Mouse (Mus musculus) liver, adult 2 months (tissue): Measurements from ENCODE around the gene Med16. TPM values are rescaled to one million over a fixed set of nuclear protein-coding genes. Genes with fewer than 3 reads are reported as not detected.
A peak's percentile ranks its signal among the peaks of the same experiment; 100 is the strongest.

ENCODE experiments used
- DNase-seq: peaks from one replicate; pipeline ENCODE4 v3.0.0-alpha.2; 2011; ENCODE audit warnings: low read depth, low spot score; ENCODE audit errors: extremely low read depth
- H3K27ac ChIP-seq: fragments of 200-500 bp; replicated peaks from 2 replicates; pipeline ENCODE4 v1.5.1; 2012; ENCODE audit warnings: low read depth, mild to moderate bottlenecking, control low read depth, inconsistent platforms, low read length; ENCODE audit not compliant: insufficient read depth
- H3K27me3 ChIP-seq: fragments of 200-500 bp; 2 replicates; pipeline ENCODE4 v1.6.1; 2012; ENCODE audit warnings: mild to moderate bottlenecking, moderate library complexity, low read length, inconsistent platforms; ENCODE audit not compliant: control insufficient read depth, insufficient read depth
- H3K36me3 ChIP-seq: fragments of 200-500 bp; 2 replicates; pipeline ENCODE4 v1.6.1; 2012; ENCODE audit warnings: low read length, inconsistent platforms; ENCODE audit not compliant: control insufficient read depth, insufficient read depth
- H3K4me1 ChIP-seq: fragments of 200-500 bp; 2 replicates; pipeline ENCODE4 v1.6.1; 2011; ENCODE audit warnings: low read length; ENCODE audit not compliant: control insufficient read depth, insufficient read depth
- H3K4me3 ChIP-seq: fragments of 200-500 bp; 2 replicates; pipeline ENCODE4 v1.5.1; 2011; ENCODE audit warnings: low read depth, mild to moderate bottlenecking, control low read depth, low read length, moderate library complexity; ENCODE audit not compliant: insufficient read depth
- H3K79me2 ChIP-seq: fragments of 200-500 bp; 2 replicates; pipeline ENCODE4 v1.6.1; 2012; ENCODE audit warnings: inconsistent platforms, mild to moderate bottlenecking, low read length, moderate library complexity; ENCODE audit not compliant: control insufficient read depth, insufficient read depth
- H3K9ac ChIP-seq: fragments of 200-500 bp; 2 replicates; pipeline ENCODE4 v1.6.1; 2012; ENCODE audit warnings: low read depth, mild to moderate bottlenecking, control low read depth, inconsistent platforms, low read length
- CTCF ChIP-seq: fragments of 200-500 bp; IDR thresholded peaks from 2 replicates; pipeline ENCODE4 v1.5.1; 2011; ENCODE audit warnings: low read depth, low read length, control low read depth
- POLR2A ChIP-seq: fragments of 200-500 bp; IDR thresholded peaks from 2 replicates; pipeline ENCODE4 v1.6.1; 2011; ENCODE audit warnings: low read length, control low read depth; ENCODE audit not compliant: insufficient read depth; ENCODE audit errors: extremely low read depth
- WGBS: fragments of 180-500 bp; shearing (Covaris S2); methylation state at CpG from one replicate; pipeline ENCODE4 v1.1.7; 2018; 5-methylcytosine and 5-hydroxymethylcytosine counted together
- polyA plus RNA-seq: library from polyadenylated mRNA; depleted of rRNA; stranded (reverse); fragments of >200 nt; gene quantifications from 2 replicates; pipeline ENCODE4 v1.2.3, GENCODE M21; 2012
- total RNA-seq: library from RNA; depleted of rRNA; stranded (reverse); fragments of >200 nt; gene quantifications from 2 replicates; pipeline ENCODE4 v1.2.3, GENCODE M21; 2014

Med16 gene
- total and polyA plus RNA-seq, 2 experiments, result 5.9 to 29.9 TPM

DNA sequence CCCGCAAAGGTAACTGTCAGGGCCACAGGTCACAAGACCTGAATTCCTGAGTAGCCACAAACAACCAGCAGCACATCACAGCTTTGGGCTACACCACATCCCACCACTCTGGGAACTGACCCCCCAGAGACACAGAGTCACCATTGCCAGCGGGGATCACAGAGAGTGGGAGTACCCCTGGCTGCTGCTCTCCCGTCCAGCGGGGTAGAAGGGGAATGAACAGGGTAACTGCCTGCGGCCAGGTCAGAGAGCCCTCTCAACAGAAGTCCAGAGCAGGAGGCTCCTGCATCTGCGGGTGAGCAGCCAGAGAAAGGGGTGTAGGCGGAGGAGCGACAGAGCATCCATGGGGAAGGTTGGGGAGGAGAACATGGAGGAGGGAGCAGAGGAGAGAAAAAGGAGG, 7.4 kb upstream of the Med16 start:
- no peak for DNase-seq
- Histone ChIP-seq H3K27me3 (peaks cover 10% of the 10 kb centered on the region), H3K79me2 (peaks cover 7% of the 10 kb centered on the region; the same call in 1 of the 2 replicates), H3K4me3 (peak overlapping the region; percentile 73), H3K4me1 (peaks cover 4% of the 10 kb centered on the region), H3K9ac (peak overlapping the region; percentile 87), H3K36me3 (no peaks in the 10 kb centered on the region), H3K27ac (no peak overlapping the region)
- WGBS, result 12% methylated on average over 8 of the region's 8 CpGs
- no peak for TF ChIP-seq CTCF

DNA sequence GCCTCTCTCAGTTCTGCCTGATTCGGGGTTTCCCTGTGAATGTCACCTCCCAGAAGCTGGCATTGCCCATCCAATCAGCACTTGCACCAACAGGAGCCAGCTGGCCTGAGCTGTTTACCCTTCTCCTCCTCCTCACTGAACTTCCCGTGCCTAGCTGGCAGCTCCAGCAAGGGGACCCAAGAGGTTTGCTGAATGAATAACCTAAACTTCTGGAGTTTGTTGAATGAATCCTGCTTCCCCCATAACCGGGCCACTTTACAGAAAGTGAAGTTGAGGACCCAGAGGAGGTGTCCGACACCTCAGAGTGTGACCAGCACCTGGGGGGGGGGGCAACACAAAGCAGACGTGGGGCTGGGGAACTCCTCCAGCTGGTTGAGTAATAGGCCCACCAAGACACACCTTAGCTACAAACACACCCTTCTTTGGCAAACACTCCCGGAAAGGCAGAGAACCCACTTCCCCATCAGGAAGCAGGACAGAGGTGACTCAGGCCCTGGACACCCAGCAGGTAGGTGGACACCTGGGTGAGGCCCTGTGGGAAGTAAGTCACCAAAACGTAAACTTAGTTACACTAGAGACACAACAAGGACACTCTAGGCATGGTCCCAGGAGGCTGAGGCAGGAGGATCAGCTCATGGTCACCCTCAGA, 6.3 kb upstream of the Med16 start:
- WGBS, result 53% methylated on average over 7 of the region's 7 CpGs
- Histone ChIP-seq H3K36me3 (no peaks in the 10 kb centered on the region), H3K27me3 (peaks cover under 1% of the 10 kb centered on the region; the same call in 1 of the 2 replicates), H3K79me2 (peaks cover 7% of the 10 kb centered on the region; the same call in 1 of the 2 replicates), H3K4me1 (peaks cover 4% of the 10 kb centered on the region), H3K4me3 (no peak overlapping the region), H3K27ac (no peak overlapping the region), H3K9ac (no peak overlapping the region)
- TF ChIP-seq CTCF, result no peak
- TF ChIP-seq POLR2A, result no peak
- peak; percentile 40 for DNase-seq

DNA sequence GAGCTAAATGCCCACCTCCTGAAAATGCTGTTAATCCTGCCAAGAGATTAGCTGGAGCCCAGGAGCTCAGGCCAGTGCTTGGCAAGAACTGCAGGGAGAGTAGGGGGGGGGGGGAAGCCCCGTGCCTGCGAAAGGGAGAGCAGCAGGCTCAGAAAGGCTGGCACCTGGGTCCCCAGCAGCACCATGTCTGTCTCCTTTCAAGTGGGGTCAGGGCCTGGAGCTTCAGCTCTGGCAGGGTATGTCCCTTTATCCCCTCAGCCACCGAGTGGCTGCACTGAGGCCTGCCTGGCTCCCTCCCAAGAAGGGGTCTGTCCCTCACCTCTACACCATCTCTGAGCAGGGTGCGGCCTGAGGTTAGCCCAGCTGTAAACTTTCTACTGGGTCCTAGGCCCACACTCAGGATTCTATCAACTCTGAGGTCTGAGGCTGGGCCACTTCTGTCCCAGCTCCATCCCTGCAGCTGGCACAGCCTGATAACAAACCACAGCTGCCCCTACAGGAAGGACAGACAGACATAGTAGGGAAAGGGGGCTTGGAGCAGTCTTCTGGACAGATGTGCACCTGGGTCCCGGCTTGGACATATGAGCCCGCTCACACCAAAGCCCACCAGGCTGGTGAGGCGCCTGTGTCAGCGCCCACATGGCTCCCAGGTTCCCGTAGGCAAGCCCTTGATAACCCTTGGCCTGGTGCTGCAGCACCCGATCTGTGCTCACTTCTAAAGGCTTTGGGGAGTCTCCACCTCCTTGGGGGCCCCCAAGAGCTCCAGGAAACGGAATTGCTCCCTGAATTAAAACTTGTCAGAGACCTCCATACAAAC, 5.6 kb upstream of the Med16 start:
- TF ChIP-seq CTCF (no peak), POLR2A (no peak)
- Histone ChIP-seq H3K27me3 (no peaks in the 10 kb centered on the region), H3K79me2 (peaks cover 7% of the 10 kb centered on the region; the same call in 1 of the 2 replicates), H3K36me3 (no peaks in the 10 kb centered on the region), H3K27ac (no peak overlapping the region), H3K4me3 (no peak overlapping the region), H3K9ac (no peak overlapping the region), H3K4me1 (peaks cover 4% of the 10 kb centered on the region)
- DNase-seq, result no peak
- 82% methylated on average over 11 of the region's 11 CpGs for WGBS

DNA sequence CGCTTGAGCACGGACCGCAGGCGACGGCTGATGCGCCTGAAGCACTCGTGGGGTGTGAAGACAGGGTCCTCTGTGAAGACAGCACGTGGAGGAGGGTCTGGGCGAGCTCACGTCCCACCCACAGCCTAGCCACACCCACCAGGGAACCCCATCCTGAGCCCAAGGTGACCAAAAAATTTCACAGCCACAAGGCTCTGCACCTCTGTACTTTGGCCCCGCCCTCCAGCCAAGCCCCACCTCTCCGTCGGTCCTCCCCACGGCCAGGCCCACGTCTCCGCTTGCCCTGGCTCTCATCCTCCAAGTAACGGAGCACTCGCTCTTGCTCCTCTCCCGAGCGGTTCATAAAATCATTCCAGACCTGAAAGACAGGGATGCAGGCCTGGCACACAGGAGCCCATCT, 3.7 kb upstream of the Med16 start:
- H3K4me1 ChIP-seq, result peaks cover 4% of the 10 kb centered on the region
- DNase-seq, result no peak
- WGBS, result 85% methylated on average over 20 of the region's 20 CpGs

DNA sequence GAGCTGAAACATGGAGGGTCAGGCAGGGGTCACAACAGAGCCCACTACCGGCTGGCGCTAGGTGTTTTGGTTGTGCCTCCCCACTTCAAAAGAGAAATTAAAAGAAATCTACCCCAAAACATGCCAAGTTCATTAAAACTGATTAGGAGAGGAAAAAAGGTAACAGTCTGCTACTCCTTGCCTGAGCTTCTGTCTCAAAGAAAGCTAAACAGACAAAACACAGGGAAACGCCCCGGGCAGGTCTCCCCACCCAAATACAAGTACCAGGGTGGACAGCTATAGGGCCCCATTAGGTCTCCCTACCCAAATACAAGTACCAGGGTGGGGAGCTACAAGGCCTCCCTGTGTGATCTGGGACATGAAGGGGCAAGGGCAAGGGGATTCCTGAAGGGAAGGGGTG, 1.8 kb upstream of the Med16 start, which contains the start of gene Gm26602:
Gene Gm26602 (plus strand): TSS at position 301 of the 400 bp plus-strand sequence.
- DNase-seq, result no peak
- 93% methylated on average over 4 of the region's 4 CpGs for WGBS

More for the DNA sequence above, 3.7 kb upstream of the Med16 start:
- Histone ChIP-seq H3K36me3 (no peaks in the 10 kb centered on the region), H3K27ac (no peak overlapping the region), H3K9ac (no peak overlapping the region), H3K4me3 (no peak overlapping the region), H3K79me2 (peaks cover 7% of the 10 kb centered on the region; the same call in 1 of the 2 replicates), H3K27me3 (no peaks in the 10 kb centered on the region)
- no peak for TF ChIP-seq CTCF
- TF ChIP-seq POLR2A, result no peak

More for the DNA sequence above, 1.8 kb upstream of the Med16 start, which contains the start of gene Gm26602:
- H3K27me3 ChIP-seq, result no peaks in the 10 kb centered on the region
- no peak within 1 kb of the TSS for H3K9ac ChIP-seq
- no peak within 1 kb of the TSS for H3K27ac ChIP-seq
- no peaks in the 10 kb centered on the region for H3K4me1 ChIP-seq
- H3K79me2 ChIP-seq, result no peaks in the 10 kb centered on the region
- H3K36me3 ChIP-seq, result no peaks in the 10 kb centered on the region
- H3K4me3 ChIP-seq, result no peak within 1 kb of the TSS
- TF ChIP-seq CTCF (no peak), POLR2A (no peak)
